Mouse (Mus musculus): Measurements from ENCODE around the gene Lclat1. TPM values are rescaled to one million over a fixed set of nuclear protein-coding genes. Genes with fewer than 3 reads are reported as not detected.

Gene Lclat1
- total and polyA plus RNA-seq, 3 experiments = 9.6 to 10.5 TPM; not detected in 1

DNA sequence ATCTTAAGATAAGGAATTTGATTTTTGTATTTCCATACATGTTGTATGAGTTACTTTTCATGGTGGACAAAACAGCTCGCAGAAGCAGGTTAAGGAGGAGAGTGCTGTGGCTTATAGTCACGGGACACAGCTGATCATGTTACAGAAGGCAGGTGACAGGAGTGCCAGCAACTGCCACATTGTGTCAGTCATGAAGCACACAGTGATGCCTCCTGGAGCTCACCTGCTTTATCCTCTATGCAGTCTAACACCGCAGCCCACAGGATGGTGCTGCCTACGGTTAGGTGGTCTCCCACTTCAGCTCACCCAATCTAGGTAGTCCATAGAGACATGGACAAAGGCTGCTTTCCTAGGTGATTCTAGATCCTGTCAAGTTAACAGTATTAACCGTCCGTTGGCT lies 11.4 kb downstream of the Lclat1 start:
- Histone ChIP-seq H3K4me1 (ENCODE audit: control insufficient read depth in 1 of 2, insufficient read depth in 2 of 2, low read length in 2 of 2) (no peaks in the 10 kb centered on the region), H3K9me3 (replicated peaks; ENCODE audit: insufficient read depth, low read length) (no peaks in the 10 kb centered on the region), H3K27ac (ENCODE audit: control insufficient read depth, low read depth, low read length) (no peak overlapping the region), H3K27me3 (ENCODE audit: control insufficient read depth in 1 of 2, insufficient read depth in 2 of 2, low read length in 2 of 2) (no peaks in the 10 kb centered on the region), H3K36me3 (ENCODE audit: control insufficient read depth in 1 of 2, insufficient read depth in 2 of 2, low read length in 2 of 2) (no peaks in the 10 kb centered on the region), H3K4me3 (ENCODE audit: control insufficient read depth in 1 of 2, insufficient read depth in 1 of 2, low read depth in 2 of 2, low read length in 2 of 2) (no peak overlapping the region), H3K9ac (ENCODE audit: control insufficient read depth, low read depth, low read length, poor library complexity, severe bottlenecking) (no peak overlapping the region), H3K79me2 (ENCODE audit: control insufficient read depth, insufficient read depth, low read length, poor library complexity) (peaks cover 3% of the 10 kb centered on the region)
- no peak for DNase-seq (ENCODE audit: low read depth, low spot score)
- TF ChIP-seq EP300 (IDR thresholded peaks at IDR 0.05; ENCODE audit: low read depth in 1 of 2, low read length in 2 of 2) (no peak), USF1 (IDR thresholded peaks at IDR 0.05; ENCODE audit: low read depth, low read length) (no peak), JUND (IDR thresholded peaks at IDR 0.05; ENCODE audit: low read depth, low read length) (no peak)

DNA sequence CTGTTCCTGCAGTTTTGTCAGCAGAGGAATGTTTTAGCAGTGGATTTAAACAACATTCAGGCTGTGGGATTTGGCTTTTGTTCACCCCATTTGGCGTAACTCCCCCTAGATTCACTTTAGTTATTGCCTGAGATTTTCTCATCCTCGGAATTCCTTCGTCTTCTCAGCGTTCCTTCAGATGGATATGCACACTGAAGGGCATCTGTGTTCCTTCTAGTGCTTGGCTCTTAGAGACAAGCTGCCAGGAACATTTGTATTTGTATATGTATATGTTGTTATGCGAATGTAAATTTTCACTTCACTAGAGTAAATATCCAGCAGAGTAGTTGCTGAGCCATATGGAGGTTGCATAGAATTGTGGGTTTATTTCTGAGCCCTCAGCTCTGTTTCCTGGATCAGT lies 12.8 kb downstream of the Lclat1 start:
- H3K9me3 ChIP-seq (replicated peaks; ENCODE audit: insufficient read depth, low read length) = no peaks in the 10 kb centered on the region
- no peak for DNase-seq (ENCODE audit: low read depth, low spot score)
- no peak overlapping the region for H3K27ac ChIP-seq (ENCODE audit: control insufficient read depth, low read depth, low read length)
- no peak overlapping the region for H3K4me3 ChIP-seq (ENCODE audit: control insufficient read depth in 1 of 2, insufficient read depth in 1 of 2, low read depth in 2 of 2, low read length in 2 of 2)
- H3K9ac ChIP-seq (ENCODE audit: control insufficient read depth, low read depth, low read length, poor library complexity, severe bottlenecking) = no peak overlapping the region
- no peak for TF ChIP-seq POLR2AphosphoS2 (IDR thresholded peaks at IDR 0.05; ENCODE audit: low read length)
- H3K36me3 ChIP-seq (ENCODE audit: control insufficient read depth in 1 of 2, insufficient read depth in 2 of 2, low read length in 2 of 2) = no peaks in the 10 kb centered on the region
- H3K4me1 ChIP-seq (ENCODE audit: control insufficient read depth in 1 of 2, insufficient read depth in 2 of 2, low read length in 2 of 2) = no peaks in the 10 kb centered on the region
- peaks cover 3% of the 10 kb centered on the region for H3K79me2 ChIP-seq (ENCODE audit: control insufficient read depth, insufficient read depth, low read length, poor library complexity)
- no peaks in the 10 kb centered on the region for H3K27me3 ChIP-seq (ENCODE audit: control insufficient read depth in 1 of 2, insufficient read depth in 2 of 2, low read length in 2 of 2)

DNA sequence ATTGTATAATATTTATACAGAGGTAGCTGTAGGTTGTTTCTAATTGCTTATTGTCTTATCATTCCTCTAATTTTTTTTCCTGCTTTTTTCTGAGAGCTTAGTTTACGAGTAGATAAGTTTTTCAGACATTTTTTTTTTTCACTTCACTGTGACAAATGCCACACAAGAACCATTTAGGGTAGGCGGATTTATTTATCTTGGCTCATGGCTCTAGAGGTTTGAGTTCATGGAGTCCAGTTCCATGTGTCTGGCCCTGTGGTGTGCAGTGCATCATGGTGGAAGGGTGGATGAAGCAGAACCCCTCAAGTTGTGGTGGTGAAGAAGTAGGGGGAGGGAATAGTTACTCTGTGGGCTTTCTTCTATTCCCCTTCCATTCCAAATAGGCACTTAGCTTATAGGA lies 13.9 kb downstream of the Lclat1 start:
- Histone ChIP-seq H3K4me3 (ENCODE audit: control insufficient read depth in 1 of 2, insufficient read depth in 1 of 2, low read depth in 2 of 2, low read length in 2 of 2) (no peak overlapping the region), H3K9ac (ENCODE audit: control insufficient read depth, low read depth, low read length, poor library complexity, severe bottlenecking) (no peak overlapping the region), H3K79me2 (ENCODE audit: control insufficient read depth, insufficient read depth, low read length, poor library complexity) (peaks cover 3% of the 10 kb centered on the region), H3K36me3 (ENCODE audit: control insufficient read depth in 1 of 2, insufficient read depth in 2 of 2, low read length in 2 of 2) (peaks cover 0 to 4% of the 10 kb centered on the region in 2 experiments; a peak in 2 of 4 replicates), H3K27me3 (ENCODE audit: control insufficient read depth in 1 of 2, insufficient read depth in 2 of 2, low read length in 2 of 2) (no peaks in the 10 kb centered on the region), H3K4me1 (ENCODE audit: control insufficient read depth in 1 of 2, insufficient read depth in 2 of 2, low read length in 2 of 2) (peaks cover 2 to 4% of the 10 kb centered on the region in 2 experiments; a peak in 1 of 4 replicates), H3K9me3 (replicated peaks; ENCODE audit: insufficient read depth, low read length) (no peaks in the 10 kb centered on the region), H3K27ac (ENCODE audit: control insufficient read depth, low read depth, low read length) (no peak overlapping the region)
- TF ChIP-seq RAD21 (IDR thresholded peaks at IDR 0.05; ENCODE audit: low read depth, low read length) (no peak), E2F4 (IDR thresholded peaks at IDR 0.05; ENCODE audit: borderline replicate concordance, low read depth, low read length) (no peak), MEF2A (IDR thresholded peaks at IDR 0.05; ENCODE audit: extremely low read depth, insufficient replicate concordance, low read depth, low read length, poor library complexity, severe bottlenecking) (no peak), CHD2 (IDR thresholded peaks at IDR 0.05; ENCODE audit: low read length) (no peak), EP300 (IDR thresholded peaks at IDR 0.05; ENCODE audit: low read depth in 1 of 2, low read length in 2 of 2) (no peak), MYB (IDR thresholded peaks at IDR 0.05; ENCODE audit: low read depth, low read length) (no peak)
- DNase-seq (ENCODE audit: low read depth, low spot score) = no peak

DNA sequence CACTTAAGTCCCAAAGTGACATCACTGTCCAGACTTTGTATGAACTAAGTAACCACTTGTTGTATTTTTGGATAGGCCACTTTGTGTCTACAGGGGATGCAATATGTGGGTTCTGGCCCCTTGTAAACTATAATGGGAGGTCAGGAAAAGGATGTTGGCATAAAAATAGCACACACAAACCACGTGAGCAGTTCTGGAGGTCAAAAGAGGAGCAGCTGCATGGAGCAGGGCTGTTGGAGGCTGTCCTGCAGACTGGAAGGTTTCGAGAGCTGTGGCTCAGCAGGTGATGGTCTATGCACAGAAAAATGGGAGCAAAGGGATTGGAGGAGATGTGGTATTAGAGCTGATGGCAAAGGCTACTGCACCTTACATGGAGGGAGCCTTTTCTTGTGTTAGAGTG lies 18.6 kb downstream of the Lclat1 start:
- DNase-seq (ENCODE audit: low read depth, low spot score) = no peak
- Histone ChIP-seq H3K79me2 (ENCODE audit: control insufficient read depth, insufficient read depth, low read length, poor library complexity) (peaks cover 4% of the 10 kb centered on the region), H3K27ac (ENCODE audit: control insufficient read depth, low read depth, low read length) (no peak overlapping the region), H3K27me3 (ENCODE audit: control insufficient read depth in 1 of 2, insufficient read depth in 2 of 2, low read length in 2 of 2) (no peaks in the 10 kb centered on the region), H3K9me3 (replicated peaks; ENCODE audit: insufficient read depth, low read length) (no peaks in the 10 kb centered on the region), H3K4me1 (ENCODE audit: control insufficient read depth in 1 of 2, insufficient read depth in 2 of 2, low read length in 2 of 2) (peaks cover 2 to 4% of the 10 kb centered on the region in 2 experiments; a peak in 2 of 4 replicates), H3K36me3 (ENCODE audit: control insufficient read depth in 1 of 2, insufficient read depth in 2 of 2, low read length in 2 of 2) (peaks cover 0 to 6% of the 10 kb centered on the region in 2 experiments; a peak in 3 of 4 replicates), H3K9ac (ENCODE audit: control insufficient read depth, low read depth, low read length, poor library complexity, severe bottlenecking) (no peak overlapping the region), H3K4me3 (ENCODE audit: control insufficient read depth in 1 of 2, insufficient read depth in 1 of 2, low read depth in 2 of 2, low read length in 2 of 2) (no peak overlapping the region)
- no peak for TF ChIP-seq MAX (IDR thresholded peaks at IDR 0.05; ENCODE audit: low read length)
- TF ChIP-seq USF1 (IDR thresholded peaks at IDR 0.05; ENCODE audit: low read depth, low read length) = no peak
- no peak for TF ChIP-seq CHD1 (IDR thresholded peaks at IDR 0.05; ENCODE audit: low read depth, low read length)
- TF ChIP-seq HCFC1 (IDR thresholded peaks at IDR 0.05; ENCODE audit: low read depth, low read length) = no peak
- TF ChIP-seq GATA1 (IDR thresholded peaks at IDR 0.05; ENCODE audit: low read depth, low read length) = no peak
- no peak for TF ChIP-seq ZMIZ1 (IDR thresholded peaks at IDR 0.05; ENCODE audit: low read depth, low read length)

All from MEL (cell line).